9 mouse cellular contexts compared by ENCODE assay signal in genomic region chr11:38861622-38862345, GRCm38 (mm10).
A peak's percentile ranks its signal among the peaks of the same experiment; 100 is the strongest.
DNase-seq lines count a peak whose midpoint lies in the region; ATAC-seq lines count a peak whose summit lies in the region.
"Had no signal": no experiment of that assay in that cellular context is flagged by ENCODE, and none has a peak within 500 bp of the region (broad histone marks: within the 10 kb centered on the region; RNA-seq: fewer than 3 reads in every experiment).

No protein-coding gene starts in this region.

- 13% methylated on average over 9 of the region's 9 CpGs for WGBS in forebrain, embryonic 15.5 days
- 6% methylated on average over 9 of the region's 9 CpGs for WGBS in midbrain, embryonic 15.5 days

- H3K27ac ChIP-seq in forebrain, embryonic 15.5 days (replicated peaks) = peak overlapping the region; percentile 17; the same call in 1 of the 2 replicates
- H3K27ac ChIP-seq in midbrain, embryonic 15.5 days = peak overlapping the region; percentile 69

- H3K9me3 ChIP-seq in forebrain, embryonic 15.5 days = no peaks in the 10 kb centered on the region
- H3K9me3 ChIP-seq in midbrain, embryonic 15.5 days = no peaks in the 10 kb centered on the region

- H3K27me3 ChIP-seq in forebrain, embryonic 15.5 days = no peaks in the 10 kb centered on the region
- H3K27me3 ChIP-seq in midbrain, embryonic 15.5 days (replicated peaks) = no peaks in the 10 kb centered on the region

- ATAC-seq in forebrain, embryonic 15.5 days (replicated peaks) = no peak; the same call in 1 of the 2 replicates
- peak; percentile 94 for ATAC-seq in midbrain, embryonic 15.5 days (replicated peaks)

- H3K4me2 ChIP-seq in forebrain, embryonic 15.5 days (replicated peaks) = no peak overlapping the region
- peak overlapping the region; percentile 17; the same call in 1 of the 2 replicates for H3K4me2 ChIP-seq in midbrain, embryonic 15.5 days

- H3K9ac ChIP-seq in forebrain, embryonic 15.5 days (replicated peaks) = no peak overlapping the region
- H3K9ac ChIP-seq in midbrain, embryonic 15.5 days = no peak overlapping the region

- no peaks in the 10 kb centered on the region for H3K36me3 ChIP-seq in forebrain, embryonic 15.5 days
- H3K36me3 ChIP-seq in midbrain, embryonic 15.5 days (replicated peaks) = no peaks in the 10 kb centered on the region

- H3K4me3 ChIP-seq in forebrain, embryonic 15.5 days = no peak overlapping the region
- no peak overlapping the region for H3K4me3 ChIP-seq in midbrain, embryonic 15.5 days
- H3K4me3 ChIP-seq: erythroblast, embryonic 14.5 days had no signal

- DNase-seq in brain, adult 2 months (ENCODE audit: low read depth, low spot score) = peak; percentile 80
- DNase-seq in layer of hippocampus, adult 9-10 months (ENCODE audit: low spot score) = peak; percentile 50
- no peak for DNase-seq in ovary, postnatal 36 days (ENCODE audit: low spot score)
- DNase-seq in T-cell, adult 2 months (ENCODE audit: low spot score) = no peak
- no peak for DNase-seq in heart, adult 9 months (ENCODE audit: low spot score in 2 of 2)
- no peak for DNase-seq in yolk sac, embryonic 10.5 days (ENCODE audit: low spot score)

- peaks cover 3% of the 10 kb centered on the region; the same call in 1 of the 2 replicates for H3K4me1 ChIP-seq in forebrain, embryonic 15.5 days
- H3K4me1 ChIP-seq in midbrain, embryonic 15.5 days = peaks cover 8% of the 10 kb centered on the region; the same call in 1 of the 2 replicates

Comparison
In these comparisons a context has a peak if more than half of its experiments do, and no peak if none do; other contexts are left out.
1. DNase-seq: peak in brain, adult 2 months (single experiment) and layer of hippocampus, adult 9-10 months (single experiment); none in ovary, postnatal 36 days (single experiment), T-cell, adult 2 months (single experiment), heart, adult 9 months (0 of 2) and yolk sac, embryonic 10.5 days (single experiment).